Mouse (Mus musculus): ENCODE measurements at regions not wholly inside any gene's neighbourhood (a gene's known extent, or its start where the extent isn't known, plus 50 kb on each side); places are given as distances from the start of the nearest gene placed in this dataset.
"Not testable (repeated sequence)": the region's sequence is repeated elsewhere in the genome, so short reads cannot be mapped to it uniquely, and the experiment has no call there.

DNA sequence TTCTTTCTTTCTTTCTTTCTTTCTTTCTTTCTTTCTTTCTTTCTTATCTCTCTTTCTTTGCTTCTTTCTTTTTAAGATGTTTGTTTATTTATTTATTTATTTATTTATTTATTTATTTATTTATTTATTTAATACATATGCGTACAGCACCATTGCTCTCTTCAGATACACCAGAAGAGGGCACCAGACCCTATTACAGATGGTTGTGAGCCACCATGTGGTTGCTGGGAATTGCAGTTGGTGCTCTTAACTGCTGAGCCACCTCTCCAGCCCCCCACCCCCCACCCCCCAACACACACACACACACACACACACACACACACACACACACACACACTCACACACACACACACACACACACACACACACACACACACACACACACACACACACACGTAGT lies 76.4 kb upstream of the Klf13 start:
- H3K4me3 ChIP-seq (ENCODE audit: control insufficient read depth in 1 of 2, insufficient read depth in 1 of 2, low read depth in 1 of 2, low read length in 2 of 2); H3K9ac ChIP-seq (ENCODE audit: low read length); H3K9me3 ChIP-seq (ENCODE audit: control insufficient read depth, low read length); H3K27me3 ChIP-seq (ENCODE audit: control insufficient read depth, insufficient read depth, low read length); H3K4me2 ChIP-seq (ENCODE audit: low read length); H3K36me3 ChIP-seq (ENCODE audit: control insufficient read depth, insufficient read depth, low read length); H3K27ac ChIP-seq (replicated peaks in 1 of 2; ENCODE audit: control insufficient read depth in 1 of 2, insufficient read depth in 1 of 2, low read depth in 2 of 2, low read length in 2 of 2); H3K4me1 ChIP-seq (ENCODE audit: control insufficient read depth in 2 of 2, insufficient read depth in 2 of 2, low read length in 2 of 2); ATAC-seq (ENCODE audit: insufficient number of reproducible peaks, insufficient read depth, low FRiP score, low read depth): not testable (repeated sequence)
- 89% methylated on average over 1 of the region's 2 CpGs for WGBS

GRCm38 (mm10) chr7:64014227-64014626 lies 75.5 kb upstream of the Klf13 start:
- Histone ChIP-seq H3K4me3 (ENCODE audit: control insufficient read depth in 1 of 2, insufficient read depth in 1 of 2, low read depth in 1 of 2, low read length in 2 of 2) (no peak overlapping the region), H3K9ac (ENCODE audit: low read length) (no peak overlapping the region), H3K27me3 (ENCODE audit: control insufficient read depth, insufficient read depth, low read length) (no peaks in the 10 kb centered on the region), H3K36me3 (ENCODE audit: control insufficient read depth, insufficient read depth, low read length) (no peaks in the 10 kb centered on the region), H3K4me1 (ENCODE audit: control insufficient read depth in 2 of 2, insufficient read depth in 2 of 2, low read length in 2 of 2) (peaks cover 5 to 10% of the 10 kb centered on the region in 2 experiments; a peak in 3 of 4 replicates), H3K4me2 (ENCODE audit: low read length) (no peak overlapping the region), H3K9me3 (ENCODE audit: control insufficient read depth, low read length) (no peaks in the 10 kb centered on the region), H3K27ac (replicated peaks in 1 of 2; ENCODE audit: control insufficient read depth in 1 of 2, insufficient read depth in 1 of 2, low read depth in 2 of 2, low read length in 2 of 2) (no peak overlapping the region)
- ATAC-seq (ENCODE audit: insufficient number of reproducible peaks, insufficient read depth, low FRiP score, low read depth), result 0 out of 2 replicates have a peak, but pooled peaks have one; percentile 23
- 33% methylated on average over 7 of the region's 7 CpGs for WGBS

GRCm38 (mm10) chr7:64013023-64013547 lies 74.4 kb upstream of the Klf13 start:
- no peak; the same call in 1 of the 2 replicates for ATAC-seq (ENCODE audit: insufficient number of reproducible peaks, insufficient read depth, low FRiP score, low read depth)
- peaks cover 5 to 10% of the 10 kb centered on the region in 2 experiments; a peak in 3 of 4 replicates for H3K4me1 ChIP-seq (ENCODE audit: control insufficient read depth in 2 of 2, insufficient read depth in 2 of 2, low read length in 2 of 2)
- 28% methylated on average over 5 of the region's 5 CpGs for WGBS
- H3K9me3 ChIP-seq (ENCODE audit: control insufficient read depth, low read length), result peaks cover 3% of the 10 kb centered on the region; the same call in 1 of the 2 replicates
- no peak overlapping the region for H3K4me3 ChIP-seq (ENCODE audit: control insufficient read depth in 1 of 2, insufficient read depth in 1 of 2, low read depth in 1 of 2, low read length in 2 of 2)
- no peaks in the 10 kb centered on the region for H3K27me3 ChIP-seq (ENCODE audit: control insufficient read depth, insufficient read depth, low read length)
- no peaks in the 10 kb centered on the region for H3K36me3 ChIP-seq (ENCODE audit: control insufficient read depth, insufficient read depth, low read length)
- no peak overlapping the region for H3K27ac ChIP-seq (replicated peaks in 1 of 2; ENCODE audit: control insufficient read depth in 1 of 2, insufficient read depth in 1 of 2, low read depth in 2 of 2, low read length in 2 of 2)
- no peak overlapping the region for H3K4me2 ChIP-seq (ENCODE audit: low read length)
- H3K9ac ChIP-seq (ENCODE audit: low read length), result no peak overlapping the region

DNA sequence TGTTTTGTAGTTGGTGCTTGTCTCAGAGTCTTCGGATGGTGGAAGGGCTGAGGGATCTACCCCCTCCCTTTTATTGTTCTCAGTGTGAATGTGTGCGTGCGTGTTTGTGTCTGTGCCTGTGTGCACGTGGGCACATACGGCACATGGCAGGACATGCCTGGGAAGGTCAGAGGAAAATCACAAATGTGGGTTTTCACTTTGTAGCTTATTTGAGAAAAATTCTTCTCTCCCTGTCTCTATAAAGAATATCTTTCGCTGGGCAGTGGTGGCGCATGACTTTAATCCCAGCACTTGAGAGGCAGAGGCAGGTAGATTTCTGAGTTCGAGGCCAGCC lies 73.5 kb upstream of the Klf13 start:
- H3K9ac ChIP-seq (ENCODE audit: low read length), result no peak overlapping the region
- H3K4me1 ChIP-seq (ENCODE audit: control insufficient read depth in 2 of 2, insufficient read depth in 2 of 2, low read length in 2 of 2), result peaks cover 5 to 10% of the 10 kb centered on the region in 2 experiments; a peak in 3 of 4 replicates
- 82% methylated on average over 8 of the region's 8 CpGs for WGBS
- no peaks in the 10 kb centered on the region for H3K36me3 ChIP-seq (ENCODE audit: control insufficient read depth, insufficient read depth, low read length)
- ATAC-seq (ENCODE audit: insufficient number of reproducible peaks, insufficient read depth, low FRiP score, low read depth), result 0 out of 2 replicates have a peak, but pooled peaks have one; percentile 14
- no peak overlapping the region; a peak in 1 of 4 replicates for H3K27ac ChIP-seq (replicated peaks in 1 of 2; ENCODE audit: control insufficient read depth in 1 of 2, insufficient read depth in 1 of 2, low read depth in 2 of 2, low read length in 2 of 2)
- H3K9me3 ChIP-seq (ENCODE audit: control insufficient read depth, low read length), result peaks cover 3% of the 10 kb centered on the region; the same call in 1 of the 2 replicates
- no peaks in the 10 kb centered on the region for H3K27me3 ChIP-seq (ENCODE audit: control insufficient read depth, insufficient read depth, low read length)
- no peak overlapping the region for H3K4me2 ChIP-seq (ENCODE audit: low read length)
- H3K4me3 ChIP-seq (ENCODE audit: control insufficient read depth in 1 of 2, insufficient read depth in 1 of 2, low read depth in 1 of 2, low read length in 2 of 2), result no peak overlapping the region

GRCm38 (mm10) chr7:64011563-64012267 lies 73.0 kb upstream of the Klf13 start:
- peaks cover 5 to 10% of the 10 kb centered on the region in 2 experiments; a peak in 3 of 4 replicates for H3K4me1 ChIP-seq (ENCODE audit: control insufficient read depth in 2 of 2, insufficient read depth in 2 of 2, low read length in 2 of 2)
- ATAC-seq (ENCODE audit: insufficient number of reproducible peaks, insufficient read depth, low FRiP score, low read depth), result 0 out of 2 replicates have a peak, but pooled peaks have one; percentile 27
- WGBS, result 51% methylated on average over 13 of the region's 13 CpGs
- peaks cover 3% of the 10 kb centered on the region; the same call in 1 of the 2 replicates for H3K9me3 ChIP-seq (ENCODE audit: control insufficient read depth, low read length)
- no peaks in the 10 kb centered on the region for H3K36me3 ChIP-seq (ENCODE audit: control insufficient read depth, insufficient read depth, low read length)
- no peak overlapping the region for H3K4me2 ChIP-seq (ENCODE audit: low read length)
- no peak overlapping the region for H3K9ac ChIP-seq (ENCODE audit: low read length)
- no peaks in the 10 kb centered on the region for H3K27me3 ChIP-seq (ENCODE audit: control insufficient read depth, insufficient read depth, low read length)
- H3K4me3 ChIP-seq (ENCODE audit: control insufficient read depth in 1 of 2, insufficient read depth in 1 of 2, low read depth in 1 of 2, low read length in 2 of 2), result no peak overlapping the region
- peak overlapping the region in 1 of 2 experiments; percentile 41; a peak in 2 of 4 replicates for H3K27ac ChIP-seq (replicated peaks in 1 of 2; ENCODE audit: control insufficient read depth in 1 of 2, insufficient read depth in 1 of 2, low read depth in 2 of 2, low read length in 2 of 2)

GRCm38 (mm10) chr7:64010640-64011039 lies 71.9 kb upstream of the Klf13 start:
- no peak overlapping the region for H3K4me2 ChIP-seq (ENCODE audit: low read length)
- H3K9me3 ChIP-seq (ENCODE audit: control insufficient read depth, low read length), result peaks cover 3% of the 10 kb centered on the region; the same call in 1 of the 2 replicates
- no peak overlapping the region for H3K27ac ChIP-seq (replicated peaks in 1 of 2; ENCODE audit: control insufficient read depth in 1 of 2, insufficient read depth in 1 of 2, low read depth in 2 of 2, low read length in 2 of 2)
- H3K27me3 ChIP-seq (ENCODE audit: control insufficient read depth, insufficient read depth, low read length), result no peaks in the 10 kb centered on the region
- no peak overlapping the region for H3K9ac ChIP-seq (ENCODE audit: low read length)
- peaks cover 5 to 10% of the 10 kb centered on the region in 2 experiments; a peak in 3 of 4 replicates for H3K4me1 ChIP-seq (ENCODE audit: control insufficient read depth in 2 of 2, insufficient read depth in 2 of 2, low read length in 2 of 2)
- WGBS, result 83% methylated on average over 3 of the region's 3 CpGs
- ATAC-seq (ENCODE audit: insufficient number of reproducible peaks, insufficient read depth, low FRiP score, low read depth), result no peak
- no peak overlapping the region for H3K4me3 ChIP-seq (ENCODE audit: control insufficient read depth in 1 of 2, insufficient read depth in 1 of 2, low read depth in 1 of 2, low read length in 2 of 2)
- H3K36me3 ChIP-seq (ENCODE audit: control insufficient read depth, insufficient read depth, low read length), result no peaks in the 10 kb centered on the region

DNA sequence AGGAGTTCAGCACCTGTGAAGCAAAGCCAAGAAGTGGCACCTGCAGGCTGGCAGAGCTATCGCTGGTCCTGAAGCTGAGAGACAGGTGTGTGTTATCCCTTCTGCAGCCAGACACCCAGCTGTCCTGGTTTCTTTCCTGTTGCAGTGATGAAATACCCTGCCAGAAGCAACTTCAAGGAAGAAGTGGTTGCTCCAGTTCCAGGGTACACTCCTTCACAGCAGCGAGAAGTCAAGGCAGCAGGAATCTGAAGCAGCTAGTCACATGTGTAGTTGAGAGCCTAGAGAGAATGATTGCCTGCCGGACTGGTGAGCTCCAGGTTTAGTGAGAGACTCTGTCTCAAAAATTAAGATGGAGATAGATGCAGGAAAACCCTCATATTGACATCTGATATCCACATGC lies 69.1 kb upstream of the Klf13 start:
- no peaks in the 10 kb centered on the region for H3K27me3 ChIP-seq (ENCODE audit: control insufficient read depth, insufficient read depth, low read length)
- no peaks in the 10 kb centered on the region for H3K36me3 ChIP-seq (ENCODE audit: control insufficient read depth, insufficient read depth, low read length)
- WGBS, result 63% methylated on average over 3 of the region's 3 CpGs
- H3K4me3 ChIP-seq (ENCODE audit: control insufficient read depth in 1 of 2, insufficient read depth in 1 of 2, low read depth in 1 of 2, low read length in 2 of 2), result no peak overlapping the region
- no peak overlapping the region for H3K9ac ChIP-seq (ENCODE audit: low read length)
- no peak overlapping the region for H3K27ac ChIP-seq (replicated peaks in 1 of 2; ENCODE audit: control insufficient read depth in 1 of 2, insufficient read depth in 1 of 2, low read depth in 2 of 2, low read length in 2 of 2)
- no peak overlapping the region for H3K4me2 ChIP-seq (ENCODE audit: low read length)
- no peak for ATAC-seq (ENCODE audit: insufficient number of reproducible peaks, insufficient read depth, low FRiP score, low read depth)
- peaks cover 0 to 3% of the 10 kb centered on the region in 2 experiments; a peak in 3 of 4 replicates for H3K4me1 ChIP-seq (ENCODE audit: control insufficient read depth in 2 of 2, insufficient read depth in 2 of 2, low read length in 2 of 2)
- peaks cover 3% of the 10 kb centered on the region; the same call in 1 of the 2 replicates for H3K9me3 ChIP-seq (ENCODE audit: control insufficient read depth, low read length)
